Mouse (Mus musculus) liver, embryonic 11.5 days (tissue): ENCODE measurements at regions not wholly inside any gene's neighbourhood (a gene's known extent, or its start where the extent isn't known, plus 50 kb on each side); places are given as distances from the start of the nearest gene placed in this dataset.

Experiments
- ATAC-seq: fragments of 200-750 bp; cut with Nextera tagmentation; replicated peaks from 2 replicates; pipeline ENCODE4 v1.8.0; 2017; ENCODE audit warnings: moderate number of reproducible peaks, mild to moderate bottlenecking, moderate TSS enrichment, moderate library complexity; ENCODE audit not compliant: low FRiP score
- DNase-seq: peaks from one replicate; pipeline ENCODE4 v3.0.0-alpha.2; 2017; ENCODE audit warnings: low spot score
- H3K27ac ChIP-seq: fragments of 300-500 bp; sonication (generic); 2 replicates; pipeline ENCODE4 v1.5.1; 2014; ENCODE audit warnings: mild to moderate bottlenecking, low read depth, low read length, control low read depth
- H3K27me3 ChIP-seq: fragments of 300-500 bp; sonication (generic); replicated peaks from 2 replicates; pipeline ENCODE4 v1.6.1; 2014; ENCODE audit warnings: low read length, mixed read lengths; ENCODE audit not compliant: control insufficient read depth, insufficient read depth
- H3K36me3 ChIP-seq: fragments of 300-500 bp; sonication (generic); 2 replicates; pipeline ENCODE4 v1.6.1; 2014; ENCODE audit warnings: mild to moderate bottlenecking, low read length, moderate library complexity, mixed read lengths; ENCODE audit not compliant: control insufficient read depth, insufficient read depth
- H3K4me1 ChIP-seq: fragments of 300-500 bp; sonication (generic); replicated peaks from 2 replicates; pipeline ENCODE4 v1.6.1; 2014; ENCODE audit warnings: low read length, mixed read lengths; ENCODE audit not compliant: control insufficient read depth, insufficient read depth
- H3K4me2 ChIP-seq: fragments of 300-500 bp; sonication (generic); 2 replicates; pipeline ENCODE4 v1.6.1; 2014; ENCODE audit warnings: mild to moderate bottlenecking, control low read depth, moderate library complexity
- H3K4me3 ChIP-seq: fragments of 300-500 bp; sonication (generic); 2 replicates; pipeline ENCODE4 v1.5.1; 2014; ENCODE audit warnings: low read depth, low read length, control low read depth
- H3K9ac ChIP-seq: fragments of 300-500 bp; sonication (generic); 2 replicates; pipeline ENCODE4 v1.6.1; 2014; ENCODE audit warnings: low read depth, low read length, control low read depth
- H3K9me3 ChIP-seq: fragments of 300-500 bp; sonication (generic); 2 replicates; pipeline ENCODE4 v1.6.1; 2016; ENCODE audit warnings: low read length, inconsistent platforms, mixed read lengths; ENCODE audit not compliant: control insufficient read depth
- WGBS: fragments of 180-500 bp; shearing (Covaris S2); extraction: QIAGEN DNeasy Blood & Tissue Kit; methylation state at CpG from one replicate; pipeline ENCODE4 v1.1.7; 2014; 5-methylcytosine and 5-hydroxymethylcytosine counted together

GRCm38 (mm10) chr12:29124079-29124668 is 372.6 kb downstream of the Eipr1 start:
- H3K4me2 ChIP-seq, result no peak overlapping the region
- WGBS, result 63% methylated on average over 7 of the region's 7 CpGs
- H3K9me3 ChIP-seq, result no peaks in the 10 kb centered on the region
- H3K36me3 ChIP-seq, result no peaks in the 10 kb centered on the region
- no peak overlapping the region for H3K4me3 ChIP-seq
- ATAC-seq (no peak), DNase-seq (no peak)
- H3K9ac ChIP-seq, result no peak overlapping the region
- no peaks in the 10 kb centered on the region for H3K27me3 ChIP-seq
- no peak overlapping the region for H3K27ac ChIP-seq
- H3K4me1 ChIP-seq, result no peaks in the 10 kb centered on the region

GRCm38 (mm10) chr12:29128844-29129243 is 377.2 kb downstream of the Eipr1 start:
- DNase-seq (peak; percentile 38), ATAC-seq (no peak)
- H3K4me1 ChIP-seq, result no peaks in the 10 kb centered on the region
- H3K4me2 ChIP-seq, result no peak overlapping the region
- H3K36me3 ChIP-seq, result no peaks in the 10 kb centered on the region
- WGBS, result 43% methylated on average over 10 of the region's 10 CpGs
- H3K9ac ChIP-seq, result no peak overlapping the region
- no peak overlapping the region for H3K27ac ChIP-seq
- no peak overlapping the region for H3K4me3 ChIP-seq
- no peaks in the 10 kb centered on the region for H3K27me3 ChIP-seq
- no peaks in the 10 kb centered on the region for H3K9me3 ChIP-seq

GRCm38 (mm10) chr12:29129331-29129730 is 377.7 kb downstream of the Eipr1 start:
- Histone ChIP-seq H3K9me3 (no peaks in the 10 kb centered on the region), H3K27me3 (no peaks in the 10 kb centered on the region), H3K4me3 (no peak overlapping the region), H3K4me1 (no peaks in the 10 kb centered on the region), H3K9ac (no peak overlapping the region), H3K36me3 (no peaks in the 10 kb centered on the region), H3K27ac (no peak overlapping the region), H3K4me2 (no peak overlapping the region)
- ATAC-seq (no peak), DNase-seq (no peak)
- 63% methylated on average over 4 of the region's 4 CpGs for WGBS

GRCm38 (mm10) chr12:29134326-29134725 is 382.7 kb downstream of the Eipr1 start:
- no peak overlapping the region for H3K4me3 ChIP-seq
- WGBS, result 76% methylated on average over 2 of the region's 2 CpGs
- H3K9me3 ChIP-seq, result no peaks in the 10 kb centered on the region
- ATAC-seq (no peak), DNase-seq (no peak)
- no peak overlapping the region for H3K4me2 ChIP-seq
- no peaks in the 10 kb centered on the region for H3K27me3 ChIP-seq
- H3K9ac ChIP-seq, result no peak overlapping the region
- no peaks in the 10 kb centered on the region for H3K36me3 ChIP-seq
- no peaks in the 10 kb centered on the region for H3K4me1 ChIP-seq
- no peak overlapping the region for H3K27ac ChIP-seq

- no peak overlapping the region for H3K4me3 ChIP-seq
- DNase-seq (no peak), ATAC-seq (no peak)
- 64% methylated on average over 5 of the region's 5 CpGs for WGBS
- no peak overlapping the region for H3K27ac ChIP-seq
- no peak overlapping the region for H3K9ac ChIP-seq
- no peak overlapping the region for H3K4me2 ChIP-seq
- no peaks in the 10 kb centered on the region for H3K36me3 ChIP-seq
- H3K4me1 ChIP-seq, result no peaks in the 10 kb centered on the region
- H3K9me3 ChIP-seq, result no peaks in the 10 kb centered on the region
- H3K27me3 ChIP-seq, result no peaks in the 10 kb centered on the region
These were observed 385.3 kb downstream of the Eipr1 start for GRCm38 (mm10) chr12:29136850-29137268.

- 79% methylated on average over 8 of the region's 8 CpGs for WGBS
- DNase-seq (no peak), ATAC-seq (no peak)
- Histone ChIP-seq H3K9me3 (no peaks in the 10 kb centered on the region), H3K9ac (no peak overlapping the region), H3K4me1 (no peaks in the 10 kb centered on the region), H3K27me3 (no peaks in the 10 kb centered on the region), H3K4me3 (no peak overlapping the region), H3K27ac (no peak overlapping the region), H3K4me2 (no peak overlapping the region), H3K36me3 (no peaks in the 10 kb centered on the region)
These were observed 385.9 kb downstream of the Eipr1 start for GRCm38 (mm10) chr12:29137455-29137854.

GRCm38 (mm10) chr12:29140576-29140975 is 387.6 kb upstream of the Myt1l start:
- no peaks in the 10 kb centered on the region for H3K27me3 ChIP-seq
- 32% methylated on average over 3 of the region's 3 CpGs for WGBS
- DNase-seq (no peak), ATAC-seq (no peak)
- no peak overlapping the region for H3K4me3 ChIP-seq
- H3K4me1 ChIP-seq, result no peaks in the 10 kb centered on the region
- no peak overlapping the region for H3K9ac ChIP-seq
- no peak overlapping the region for H3K27ac ChIP-seq
- H3K36me3 ChIP-seq, result no peaks in the 10 kb centered on the region
- no peaks in the 10 kb centered on the region for H3K9me3 ChIP-seq
- no peak overlapping the region for H3K4me2 ChIP-seq

- no peak for DNase-seq
- WGBS, result 69% methylated on average over 13 of the region's 13 CpGs
- Histone ChIP-seq H3K36me3 (no peaks in the 10 kb centered on the region), H3K27me3 (no peaks in the 10 kb centered on the region), H3K9ac (no peak overlapping the region), H3K27ac (no peak overlapping the region), H3K4me2 (no peak overlapping the region), H3K4me1 (no peaks in the 10 kb centered on the region), H3K9me3 (no peaks in the 10 kb centered on the region), H3K4me3 (no peak overlapping the region)
- ATAC-seq, result no peak
These were observed 387.1 kb upstream of the Myt1l start for GRCm38 (mm10) chr12:29141132-29141531.

GRCm38 (mm10) chr12:29141855-29142254 is 386.3 kb upstream of the Myt1l start:
- Histone ChIP-seq H3K36me3 (no peaks in the 10 kb centered on the region), H3K27ac (no peak overlapping the region), H3K9ac (no peak overlapping the region), H3K9me3 (no peaks in the 10 kb centered on the region), H3K4me3 (no peak overlapping the region), H3K4me1 (no peaks in the 10 kb centered on the region), H3K27me3 (no peaks in the 10 kb centered on the region), H3K4me2 (no peak overlapping the region)
- 83% methylated on average over 8 of the region's 8 CpGs for WGBS
- no peak for DNase-seq
- ATAC-seq, result no peak
